Mouse (Mus musculus): Measurements from ENCODE around the gene Dpy19l1. TPM values are rescaled to one million over a fixed set of nuclear protein-coding genes. Genes with fewer than 3 reads are reported as not detected.

The Dpy19l1 gene
- polyA plus RNA-seq (2012; rRNA removed), result 27.6 and 37.2 TPM in 2 replicates

GRCm38 (mm10) chr9:24503067-24503857 lies at the start of gene Dpy19l1:
Dpy19l1 (minus strand) TSS chr9:24503140.

Other genes with a start within 250 kb of the Dpy19l1 start
- not detected in 2 replicates for gene Cypt4, start 122.1 kb upstream of the Dpy19l1 start, polyA plus RNA-seq (2012; rRNA removed)
- 0.02 and 0.12 TPM in 2 replicates for gene Dpy19l2, start 193.2 kb upstream of the Dpy19l1 start, polyA plus RNA-seq (2012; rRNA removed)